In the genomic region with DNA sequence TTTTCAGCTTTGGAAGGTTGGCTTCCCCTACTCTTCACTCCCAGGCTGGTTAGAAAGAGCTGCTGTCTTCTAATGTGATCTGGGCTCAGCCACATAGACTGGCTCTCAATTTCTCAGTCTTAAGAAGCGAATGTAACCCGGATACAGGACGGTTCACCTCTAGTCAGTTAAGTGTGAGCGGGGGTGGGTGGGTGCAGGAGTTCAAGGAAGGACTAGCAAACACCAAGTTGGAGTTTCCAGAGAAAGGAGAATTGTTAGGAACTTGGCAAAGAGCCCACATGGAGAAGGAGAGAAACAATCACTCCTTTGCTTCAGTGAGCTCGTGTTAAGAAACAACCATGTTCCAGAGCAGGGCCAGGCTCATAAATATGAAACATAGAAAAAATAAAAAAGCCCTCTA, we compare ENCODE assay signal across 21 mouse cellular contexts.
DNase-seq lines count a peak whose midpoint lies in the region; ATAC-seq lines count a peak whose summit lies in the region.
"Had no signal": no experiment of that assay in that cellular context is flagged by ENCODE, and none has a peak within 500 bp of the region (broad histone marks: within the 10 kb centered on the region; RNA-seq: fewer than 3 reads in every experiment).

No protein-coding gene starts in this region.

- H3K9me3 ChIP-seq in heart, embryonic 10.5 days = no peaks in the 10 kb centered on the region
- no peaks in the 10 kb centered on the region for H3K9me3 ChIP-seq in embryonic facial prominence, embryonic 14.5 days (ENCODE audit: control insufficient read depth, low read length)
- H3K9me3 ChIP-seq: forebrain, embryonic 13.5 days; heart, embryonic 15.5 days; midbrain, embryonic 15.5 days had no signal

- no peak overlapping the region for H3K4me2 ChIP-seq in embryonic facial prominence, embryonic 14.5 days (ENCODE audit: low read depth, low read length)
- H3K4me2 ChIP-seq: forebrain, embryonic 13.5 days; heart, embryonic 15.5 days; midbrain, embryonic 15.5 days had no signal

- 67% methylated on average over 5 of the region's 5 CpGs for WGBS in heart, embryonic 10.5 days
- WGBS in embryonic facial prominence, embryonic 14.5 days = 58% methylated on average over 5 of the region's 5 CpGs

- 0 out of 2 replicates have a peak overlapping the region, but pooled peaks have one; percentile 56 for H3K27ac ChIP-seq in heart, embryonic 10.5 days
- H3K27ac ChIP-seq in embryonic facial prominence, embryonic 14.5 days (replicated peaks; ENCODE audit: low read depth, low read length) = no peak overlapping the region
- H3K27ac ChIP-seq: forebrain, embryonic 13.5 days; heart, embryonic 15.5 days; liver, embryonic 14.5 days; midbrain, embryonic 15.5 days had no signal

- DNase-seq in heart, embryonic 10.5 days (ENCODE audit: low spot score) = no peak
- DNase-seq in heart, postnatal 10 days = no peak
- peak; percentile 14 for DNase-seq in kidney, postnatal 10 days
- DNase-seq in kidney, adult 9 months = no peak
- peak; percentile 9 for DNase-seq in NIH3T3 (ENCODE audit: low read depth)
- peak; percentile 62 for DNase-seq in embryonic facial prominence, embryonic 14.5 days (ENCODE audit: low spot score)
- DNase-seq in layer of hippocampus, adult 8-10 months (ENCODE audit: low spot score in 2 of 2) = no peak
- DNase-seq: adrenal gland, postnatal 25 days; B cell, adult 2 months; cerebellum, adult 8-10 months; layer of hippocampus, postnatal 36 days; lung, postnatal 4 days; spleen, adult 18-20 months; thymus, postnatal 36 days had no signal

- no peak overlapping the region for H3K4me3 ChIP-seq in heart, embryonic 10.5 days
- H3K4me3 ChIP-seq in embryonic facial prominence, embryonic 14.5 days (ENCODE audit: low read depth, low read length) = no peak overlapping the region
- H3K4me3 ChIP-seq: forebrain, embryonic 13.5 days; heart, embryonic 15.5 days; midbrain, embryonic 15.5 days had no signal

- intact Hi-C loops in heart, postnatal 10 days (cut with DNase I) = no loop called here

- no peaks in the 10 kb centered on the region for H3K27me3 ChIP-seq in heart, embryonic 10.5 days (ENCODE audit: insufficient read depth, poor library complexity, severe bottlenecking)
- no peaks in the 10 kb centered on the region for H3K27me3 ChIP-seq in embryonic facial prominence, embryonic 14.5 days (replicated peaks; ENCODE audit: control insufficient read depth, insufficient read depth, low read length)
- H3K27me3 ChIP-seq: forebrain, embryonic 13.5 days; heart, embryonic 15.5 days; midbrain, embryonic 15.5 days; Patski had no signal

- H3K9ac ChIP-seq in embryonic facial prominence, embryonic 14.5 days (ENCODE audit: low read depth, low read length) = no peak overlapping the region
- H3K9ac ChIP-seq: forebrain, embryonic 13.5 days; heart, embryonic 15.5 days; liver, embryonic 14.5 days; midbrain, embryonic 15.5 days had no signal

- H3K4me1 ChIP-seq in heart, embryonic 10.5 days = peaks cover 12% of the 10 kb centered on the region; the same call in 1 of the 2 replicates
- no peaks in the 10 kb centered on the region for H3K4me1 ChIP-seq in embryonic facial prominence, embryonic 14.5 days (ENCODE audit: control insufficient read depth, insufficient read depth, low read length)

- ATAC-seq in embryonic facial prominence, embryonic 14.5 days (ENCODE audit: low read depth) = no peak
- ATAC-seq in CD4-positive, CD25-positive, alpha-beta regulatory T cell, adult 4 months = no peak
- ATAC-seq: activated CD4-positive, CD25-positive, alpha-beta regulatory T cell, adult 4 months; forebrain, embryonic 13.5 days; midbrain, embryonic 15.5 days; Patski had no signal

- H3K36me3 ChIP-seq in heart, embryonic 10.5 days = no peaks in the 10 kb centered on the region
- H3K36me3 ChIP-seq in embryonic facial prominence, embryonic 14.5 days (ENCODE audit: control insufficient read depth, insufficient read depth, low read length) = no peaks in the 10 kb centered on the region
- H3K36me3 ChIP-seq: heart, embryonic 15.5 days; midbrain, embryonic 15.5 days had no signal

Comparison
In these comparisons a context has a peak if more than half of its experiments do, and no peak if none do; other contexts are left out.
1. DNase-seq: peak in kidney, postnatal 10 days (single experiment), NIH3T3 (single experiment) and embryonic facial prominence, embryonic 14.5 days (single experiment); none in heart, embryonic 10.5 days (single experiment), heart, postnatal 10 days (0 of 2), kidney, adult 9 months (single experiment) and layer of hippocampus, adult 8-10 months (0 of 2).